Mouse (Mus musculus): ENCODE measurements at regions not wholly inside any gene's neighbourhood (a gene's known extent, or its start where the extent isn't known, plus 50 kb on each side); places are given as distances from the start of the nearest gene placed in this dataset.

- H3K27me3 ChIP-seq (replicated peaks; ENCODE audit: low read depth, poor library complexity, severe bottlenecking), result no peaks in the 10 kb centered on the region
- no peak overlapping the region for H3K27ac ChIP-seq (replicated peaks)
- no peak for DNase-seq (ENCODE audit: low spot score)
- no peak overlapping the region for H3K4me3 ChIP-seq
- no peaks in the 10 kb centered on the region for H3K4me1 ChIP-seq
- no peaks in the 10 kb centered on the region for H3K36me3 ChIP-seq (replicated peaks)
- 89% methylated on average over 1 of the region's 1 CpGs for WGBS
- no peaks in the 10 kb centered on the region for H3K9me3 ChIP-seq
Measured at GRCm38 (mm10) chr3:57118016-57118415, 183.8 kb downstream of the Tm4sf1 start.

- H3K9me3 ChIP-seq, result no peaks in the 10 kb centered on the region
- no peaks in the 10 kb centered on the region for H3K4me1 ChIP-seq
- 88% methylated on average over 2 of the region's 2 CpGs for WGBS
- H3K27ac ChIP-seq (replicated peaks), result no peak overlapping the region
- H3K27me3 ChIP-seq (replicated peaks; ENCODE audit: low read depth, poor library complexity, severe bottlenecking), result no peaks in the 10 kb centered on the region
- no peaks in the 10 kb centered on the region for H3K36me3 ChIP-seq (replicated peaks)
- DNase-seq (ENCODE audit: low spot score), result no peak
- H3K4me3 ChIP-seq, result no peak overlapping the region
Measured at GRCm38 (mm10) chr3:57102254-57102653, 199.5 kb downstream of the Tm4sf1 start.

GRCm38 (mm10) chr3:57100515-57100914 lies 201.3 kb downstream of the Tm4sf1 start:
- H3K27ac ChIP-seq (replicated peaks), result no peak overlapping the region
- 95% methylated on average over 1 of the region's 1 CpGs for WGBS
- H3K9me3 ChIP-seq, result no peaks in the 10 kb centered on the region
- no peaks in the 10 kb centered on the region for H3K27me3 ChIP-seq (replicated peaks; ENCODE audit: low read depth, poor library complexity, severe bottlenecking)
- no peak for DNase-seq (ENCODE audit: low spot score)
- no peaks in the 10 kb centered on the region for H3K4me1 ChIP-seq
- no peaks in the 10 kb centered on the region for H3K36me3 ChIP-seq (replicated peaks)
- no peak overlapping the region for H3K4me3 ChIP-seq

GRCm38 (mm10) chr3:57094936-57095335 lies 206.9 kb downstream of the Tm4sf1 start:
- H3K4me1 ChIP-seq, result no peaks in the 10 kb centered on the region
- DNase-seq (ENCODE audit: low spot score), result no peak
- H3K27ac ChIP-seq (replicated peaks), result no peak overlapping the region
- no peaks in the 10 kb centered on the region for H3K27me3 ChIP-seq (replicated peaks; ENCODE audit: low read depth, poor library complexity, severe bottlenecking)
- no peaks in the 10 kb centered on the region for H3K36me3 ChIP-seq (replicated peaks)
- no peaks in the 10 kb centered on the region for H3K9me3 ChIP-seq
- no peak overlapping the region for H3K4me3 ChIP-seq
- 81% methylated on average over 3 of the region's 3 CpGs for WGBS

GRCm38 (mm10) chr3:57093201-57093940 lies 208.4 kb downstream of the Tm4sf1 start:
- Histone ChIP-seq H3K36me3 (replicated peaks) (no peaks in the 10 kb centered on the region), H3K27ac (replicated peaks) (no peak overlapping the region), H3K27me3 (replicated peaks; ENCODE audit: low read depth, poor library complexity, severe bottlenecking) (no peaks in the 10 kb centered on the region), H3K9me3 (no peaks in the 10 kb centered on the region), H3K4me3 (no peak overlapping the region), H3K4me1 (no peaks in the 10 kb centered on the region)
- WGBS, result 85% methylated on average over 1 of the region's 1 CpGs
- DNase-seq (ENCODE audit: low spot score), result no peak

GRCm38 (mm10) chr3:57074516-57074915 lies 227.3 kb downstream of the Tm4sf1 start:
- Histone ChIP-seq H3K27ac (replicated peaks) (no peak overlapping the region), H3K4me3 (no peak overlapping the region), H3K4me1 (no peaks in the 10 kb centered on the region), H3K27me3 (replicated peaks; ENCODE audit: low read depth, poor library complexity, severe bottlenecking) (no peaks in the 10 kb centered on the region), H3K36me3 (replicated peaks) (no peaks in the 10 kb centered on the region), H3K9me3 (no peaks in the 10 kb centered on the region)
- no peak for DNase-seq (ENCODE audit: low spot score)
- 92% methylated on average over 1 of the region's 1 CpGs for WGBS

GRCm38 (mm10) chr3:57073962-57074506 lies 227.8 kb downstream of the Tm4sf1 start:
- no peak overlapping the region for H3K4me3 ChIP-seq
- no peaks in the 10 kb centered on the region for H3K4me1 ChIP-seq
- no peaks in the 10 kb centered on the region for H3K27me3 ChIP-seq (replicated peaks; ENCODE audit: low read depth, poor library complexity, severe bottlenecking)
- no peaks in the 10 kb centered on the region for H3K36me3 ChIP-seq (replicated peaks)
- H3K9me3 ChIP-seq, result no peaks in the 10 kb centered on the region
- DNase-seq (ENCODE audit: low spot score), result no peak
- WGBS, result 85% methylated on average over 4 of the region's 4 CpGs
- no peak overlapping the region for H3K27ac ChIP-seq (replicated peaks)

GRCm38 (mm10) chr3:57033021-57033420 lies 268.8 kb downstream of the Tm4sf1 start:
- H3K4me3 ChIP-seq, result no peak overlapping the region
- no peak overlapping the region for H3K27ac ChIP-seq (replicated peaks)
- no peaks in the 10 kb centered on the region for H3K36me3 ChIP-seq (replicated peaks)
- no peak for DNase-seq (ENCODE audit: low spot score)
- no peaks in the 10 kb centered on the region for H3K4me1 ChIP-seq
- no peaks in the 10 kb centered on the region for H3K9me3 ChIP-seq
- H3K27me3 ChIP-seq (replicated peaks; ENCODE audit: low read depth, poor library complexity, severe bottlenecking), result no peaks in the 10 kb centered on the region

- Histone ChIP-seq H3K9me3 (no peaks in the 10 kb centered on the region), H3K36me3 (replicated peaks) (no peaks in the 10 kb centered on the region), H3K27ac (replicated peaks) (no peak overlapping the region), H3K4me3 (no peak overlapping the region), H3K4me1 (no peaks in the 10 kb centered on the region), H3K27me3 (replicated peaks; ENCODE audit: low read depth, poor library complexity, severe bottlenecking) (no peaks in the 10 kb centered on the region)
- DNase-seq (ENCODE audit: low spot score), result no peak
Measured at GRCm38 (mm10) chr3:57018171-57018570, 283.6 kb downstream of the Tm4sf1 start.

- 78% methylated on average over 2 of the region's 2 CpGs for WGBS
- H3K27ac ChIP-seq (replicated peaks), result no peak overlapping the region
- no peak overlapping the region for H3K4me3 ChIP-seq
- no peaks in the 10 kb centered on the region for H3K4me1 ChIP-seq
- no peaks in the 10 kb centered on the region for H3K36me3 ChIP-seq (replicated peaks)
- H3K27me3 ChIP-seq (replicated peaks; ENCODE audit: low read depth, poor library complexity, severe bottlenecking), result no peaks in the 10 kb centered on the region
- DNase-seq (ENCODE audit: low spot score), result no peak
- H3K9me3 ChIP-seq, result no peaks in the 10 kb centered on the region
Measured at GRCm38 (mm10) chr3:56981305-56981660, 320.5 kb downstream of the Tm4sf1 start.

- H3K27me3 ChIP-seq (replicated peaks; ENCODE audit: low read depth, poor library complexity, severe bottlenecking), result no peaks in the 10 kb centered on the region
- 72% methylated on average over 3 of the region's 3 CpGs for WGBS
- no peak overlapping the region for H3K27ac ChIP-seq (replicated peaks)
- DNase-seq (ENCODE audit: low spot score), result no peak
- H3K36me3 ChIP-seq (replicated peaks), result no peaks in the 10 kb centered on the region
- H3K9me3 ChIP-seq, result no peaks in the 10 kb centered on the region
- H3K4me1 ChIP-seq, result no peaks in the 10 kb centered on the region
- no peak overlapping the region for H3K4me3 ChIP-seq
Measured at GRCm38 (mm10) chr3:56980593-56981304, 321.0 kb downstream of the Tm4sf1 start.

- no peak for DNase-seq (ENCODE audit: low spot score)
- H3K4me1 ChIP-seq, result no peaks in the 10 kb centered on the region
- H3K36me3 ChIP-seq (replicated peaks), result no peaks in the 10 kb centered on the region
- no peak overlapping the region for H3K4me3 ChIP-seq
- no peaks in the 10 kb centered on the region for H3K9me3 ChIP-seq
- 80% methylated on average over 1 of the region's 1 CpGs for WGBS
- no peaks in the 10 kb centered on the region for H3K27me3 ChIP-seq (replicated peaks; ENCODE audit: low read depth, poor library complexity, severe bottlenecking)
- no peak overlapping the region for H3K27ac ChIP-seq (replicated peaks)
Measured at GRCm38 (mm10) chr3:56966008-56966407, 335.8 kb downstream of the Tm4sf1 start.

GRCm38 (mm10) chr3:56965444-56965843 lies 336.3 kb downstream of the Tm4sf1 start:
- Histone ChIP-seq H3K27ac (replicated peaks) (no peak overlapping the region), H3K36me3 (replicated peaks) (no peaks in the 10 kb centered on the region), H3K4me3 (no peak overlapping the region), H3K4me1 (no peaks in the 10 kb centered on the region), H3K27me3 (replicated peaks; ENCODE audit: low read depth, poor library complexity, severe bottlenecking) (no peaks in the 10 kb centered on the region), H3K9me3 (no peaks in the 10 kb centered on the region)
- DNase-seq (ENCODE audit: low spot score), result no peak
- WGBS, result 87% methylated on average over 2 of the region's 2 CpGs
